Mouse (Mus musculus) natural killer cell, adult 2 months (primary cell): ENCODE results near the gene Olfr1415.
"Not testable (repeated sequence)": the region's sequence is repeated elsewhere in the genome, so short reads cannot be mapped to it uniquely, and the experiment has no call there.

Experiments used
- DNase-seq, 2 experiments: peaks; one replicate each; pipeline ENCODE4 v3.0.0; 2022; ENCODE audit warnings: low spot score in 2 of 2

Olfr1415 gene

GRCm38 (mm10) chr1:92496001-92496400 lies at the start of gene Olfr1415:
Olfr1415 (minus strand) TSS chr1:92496101.
- no peak for DNase-seq

GRCm38 (mm10) chr1:92539071-92539470 lies 43.2 kb upstream of the Olfr1415 start:
- no peak for DNase-seq

- DNase-seq, result no peak
These were observed 41.1 kb upstream of the Olfr1415 start for GRCm38 (mm10) chr1:92536972-92537371.

- no peak for DNase-seq
These were observed 27.9 kb upstream of the Olfr1415 start for GRCm38 (mm10) chr1:92523764-92524163.

- DNase-seq, result no peak
These were observed 25.5 kb upstream of the Olfr1415 start for GRCm38 (mm10) chr1:92521376-92521775.

GRCm38 (mm10) chr1:92519046-92519445 lies 23.1 kb upstream of the Olfr1415 start:
- no peak for DNase-seq

GRCm38 (mm10) chr1:92518561-92518960 lies 22.7 kb upstream of the Olfr1415 start, which contains the start of gene Olfr1414:
Olfr1414 (minus strand) TSS chr1:92518661.
- no peak for DNase-seq

GRCm38 (mm10) chr1:92515390-92515789 lies 19.5 kb upstream of the Olfr1415 start:
- peak; percentile 14 to 41 for DNase-seq

GRCm38 (mm10) chr1:92511646-92512045 lies 15.7 kb upstream of the Olfr1415 start:
- DNase-seq, result not testable (repeated sequence)

GRCm38 (mm10) chr1:92485013-92485412 lies 10.9 kb downstream of the Olfr1415 start, which contains the start of gene Olfr1416:
Olfr1416 (minus strand) TSS chr1:92485113.
- no peak for DNase-seq

GRCm38 (mm10) chr1:92474066-92474578 lies 21.8 kb downstream of the Olfr1415 start:
- DNase-seq, result no peak

GRCm38 (mm10) chr1:92473165-92474041 lies 22.5 kb downstream of the Olfr1415 start, which contains the start of gene Ndufa10:
Ndufa10 (minus strand) TSS chr1:92473860.
- peak; percentile 95 for DNase-seq

- DNase-seq, result peak; percentile 45 to 56
These were observed 27.0 kb downstream of the Olfr1415 start for GRCm38 (mm10) chr1:92468891-92469290.

GRCm38 (mm10) chr1:92458416-92458815 lies 37.5 kb downstream of the Olfr1415 start:
- no peak for DNase-seq

GRCm38 (mm10) chr1:92457758-92458157 lies 38.1 kb downstream of the Olfr1415 start:
- no peak for DNase-seq

- no peak for DNase-seq
These were observed 42.0 kb downstream of the Olfr1415 start for GRCm38 (mm10) chr1:92453751-92454445.

GRCm38 (mm10) chr1:92448293-92448692 lies 47.6 kb downstream of the Olfr1415 start:
- DNase-seq, result no peak

- DNase-seq, result no peak
These were observed 54.3 kb downstream of the Olfr1415 start for GRCm38 (mm10) chr1:92441453-92442063.

GRCm38 (mm10) chr1:92440066-92440750 lies 55.7 kb downstream of the Olfr1415 start:
- no peak for DNase-seq
